Mouse (Mus musculus) embryonic facial prominence, embryonic 10.5 days (tissue): ENCODE results near the gene Ift46. TPM values are rescaled to one million over a fixed set of nuclear protein-coding genes. Genes with fewer than 3 reads are reported as not detected.

ENCODE experiments used
- DNase-seq: peaks from one replicate; pipeline ENCODE4 v3.0.0-alpha.2; 2017; ENCODE audit warnings: low spot score
- H3K27ac ChIP-seq: fragments of 300-500 bp; sonication (generic); replicated peaks from 2 replicates; pipeline ENCODE4 v1.5.1; 2016; ENCODE audit warnings: mild to moderate bottlenecking
- H3K27me3 ChIP-seq: fragments of 300-500 bp; sonication (generic); replicated peaks from 2 replicates; pipeline ENCODE4 v1.6.1; 2016; ENCODE audit warnings: low read depth, mild to moderate bottlenecking; ENCODE audit not compliant: poor library complexity, severe bottlenecking
- H3K36me3 ChIP-seq: fragments of 300-500 bp; sonication (generic); replicated peaks from 2 replicates; pipeline ENCODE4 v1.6.1; 2016; ENCODE audit warnings: mild to moderate bottlenecking, moderate library complexity
- H3K4me1 ChIP-seq: fragments of 300-500 bp; sonication (generic); 2 replicates; pipeline ENCODE4 v1.6.1; 2016
- H3K4me3 ChIP-seq: fragments of 300-500 bp; sonication (generic); 2 replicates; pipeline ENCODE4 v1.5.1; 2016; ENCODE audit warnings: mild to moderate bottlenecking, moderate library complexity
- H3K9me3 ChIP-seq: fragments of 300-500 bp; sonication (generic); 2 replicates; pipeline ENCODE4 v1.6.1; 2016; ENCODE audit warnings: mild to moderate bottlenecking
- WGBS: fragments of 180-500 bp; shearing (Covaris S2); methylation state at CpG from one replicate; pipeline ENCODE4 v1.1.7; 2016; 5-methylcytosine and 5-hydroxymethylcytosine counted together
- polyA plus RNA-seq: library from polyadenylated mRNA; unstranded; fragments of >200 nt; fragmentation: Nextera tagmentation; extraction: Ambion mirVana; gene quantifications from 2 replicates; pipeline ENCODE4 v1.2.1, GENCODE M21; 2016

Gene Ift46
- polyA plus RNA-seq, 1 experiment from 2014 or later: 139 TPM

DNA sequence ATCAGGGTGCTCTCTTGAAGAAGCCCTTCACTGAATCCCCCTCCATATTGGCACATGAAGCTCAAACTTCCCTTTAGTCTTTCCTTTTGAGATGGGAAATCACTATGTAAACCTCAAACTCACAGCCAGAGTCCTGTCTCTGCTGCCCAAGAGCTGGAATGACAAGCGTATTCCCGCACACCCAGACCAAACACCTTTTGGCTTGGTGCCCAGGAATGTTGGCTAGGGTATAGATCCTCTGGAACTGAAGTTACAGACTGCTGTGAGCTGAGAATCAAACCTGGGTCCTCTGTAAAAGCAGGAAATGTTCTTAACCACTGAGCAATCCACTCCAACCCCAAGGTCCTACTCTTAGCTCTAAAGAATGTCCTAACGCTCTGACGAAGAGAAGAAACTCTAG lies 64.6 kb downstream of the Ift46 start:
- Histone ChIP-seq H3K9me3 (no peaks in the 10 kb centered on the region), H3K4me1 (no peaks in the 10 kb centered on the region), H3K27me3 (no peaks in the 10 kb centered on the region), H3K36me3 (peaks cover 97% of the 10 kb centered on the region), H3K27ac (no peak overlapping the region), H3K4me3 (no peak overlapping the region)
- WGBS: 93% methylated on average over 4 of the region's 4 CpGs
- no peak for DNase-seq

GRCm38 (mm10) chr9:44836439-44836838 lies 68.7 kb downstream of the Ift46 start:
- peaks cover 97% of the 10 kb centered on the region for H3K36me3 ChIP-seq
- WGBS: 58% methylated on average over 7 of the region's 7 CpGs
- no peaks in the 10 kb centered on the region for H3K9me3 ChIP-seq

GRCm38 (mm10) chr9:44841241-44841640 lies 73.5 kb downstream of the Ift46 start:
- peaks cover 97% of the 10 kb centered on the region for H3K36me3 ChIP-seq

More at GRCm38 (mm10) chr9:44836439-44836838, 68.7 kb downstream of the Ift46 start:
- Histone ChIP-seq H3K4me1 (no peaks in the 10 kb centered on the region), H3K27me3 (no peaks in the 10 kb centered on the region), H3K4me3 (no peak overlapping the region), H3K27ac (no peak overlapping the region)
- peak; percentile 80 for DNase-seq

More at GRCm38 (mm10) chr9:44841241-44841640, 73.5 kb downstream of the Ift46 start:
- DNase-seq: no peak
- H3K4me3 ChIP-seq: no peak overlapping the region
- H3K27me3 ChIP-seq: no peaks in the 10 kb centered on the region
- H3K4me1 ChIP-seq: no peaks in the 10 kb centered on the region
- H3K9me3 ChIP-seq: no peaks in the 10 kb centered on the region
- WGBS: 90% methylated on average over 10 of the region's 10 CpGs
- H3K27ac ChIP-seq: no peak overlapping the region

Other genes starting within 250 kb of the Ift46 start
- not detected in 2 replicates for gene Cxcr5, start 206.0 kb upstream of the Ift46 start, polyA plus RNA-seq
- gene Ddx6, start 163.0 kb upstream of the Ift46 start, polyA plus RNA-seq: 21.8 and 23.5 TPM in 2 replicates
- not detected in 2 replicates for gene Treh, start 94.7 kb upstream of the Ift46 start, polyA plus RNA-seq
- gene Phldb1, start 32.7 kb upstream of the Ift46 start, polyA plus RNA-seq: 48.4 and 51.1 TPM in 2 replicates
- 169 and 171 TPM in 2 replicates for gene Arcn1, start 63 bp upstream of the Ift46 start, polyA plus RNA-seq
- gene Tmem25, start 31.4 kb downstream of the Ift46 start, polyA plus RNA-seq: 1.7 and 2.1 TPM in 2 replicates
- gene Ttc36, start 35.2 kb downstream of the Ift46 start, polyA plus RNA-seq: not detected in 2 replicates
- 14.1 and 14.9 TPM in 2 replicates for gene Kmt2a, start 113.4 kb downstream of the Ift46 start, polyA plus RNA-seq
- 499 and 516 TPM in 2 replicates for gene Atp5l, start 152.8 kb downstream of the Ift46 start, polyA plus RNA-seq
- 23.2 and 23.7 TPM in 2 replicates for gene Ube4a, start 197.7 kb downstream of the Ift46 start, polyA plus RNA-seq
- not detected in 2 replicates for gene Cd3g, start 212.5 kb downstream of the Ift46 start, polyA plus RNA-seq
- not detected in 2 replicates for gene Cd3d, start 213.9 kb downstream of the Ift46 start, polyA plus RNA-seq
- not detected in 2 replicates for gene Cd3e, start 241.7 kb downstream of the Ift46 start, polyA plus RNA-seq